Mouse (Mus musculus) kidney, postnatal 0 days (tissue): ENCODE measurements around the gene Utrn. TPM values are rescaled to one million over a fixed set of nuclear protein-coding genes. Genes with fewer than 3 reads are reported as not detected.
A peak's percentile ranks its signal among the peaks of the same experiment; 100 is the strongest.

ENCODE experiments used
- ATAC-seq: fragments of 200-750 bp; cut with Nextera tagmentation; replicated peaks from 2 replicates; pipeline ENCODE4 v1.8.0; 2017; ENCODE audit warnings: low read depth, moderate number of reproducible peaks, moderate TSS enrichment, moderate library complexity; ENCODE audit not compliant: low FRiP score
- DNase-seq: peaks from one replicate; pipeline ENCODE4 v3.0.0-alpha.2; 2016; ENCODE audit warnings: low spot score
- H3K27ac ChIP-seq: fragments of 300-500 bp; sonication (generic); 2 replicates; pipeline ENCODE4 v1.5.1; 2014; ENCODE audit warnings: mild to moderate bottlenecking
- H3K27me3 ChIP-seq: fragments of 300-500 bp; sonication (generic); 2 replicates; pipeline ENCODE4 v1.6.1; 2014; ENCODE audit warnings: low read length, mixed read lengths; ENCODE audit not compliant: insufficient read depth
- H3K36me3 ChIP-seq: fragments of 300-500 bp; sonication (generic); 2 replicates; pipeline ENCODE4 v1.6.1; 2014; ENCODE audit warnings: low read length, mixed read lengths; ENCODE audit not compliant: insufficient read depth
- H3K4me1 ChIP-seq: fragments of 300-500 bp; sonication (generic); replicated peaks from 2 replicates; pipeline ENCODE4 v1.6.1; 2014; ENCODE audit warnings: antibody characterized with exemption, low read length, mixed read lengths; ENCODE audit not compliant: insufficient read depth
- H3K4me2 ChIP-seq: fragments of 300-500 bp; sonication (generic); 2 replicates; pipeline ENCODE4 v1.6.1; 2014; ENCODE audit warnings: mild to moderate bottlenecking, low read length, moderate library complexity, mixed read lengths
- H3K4me3 ChIP-seq: fragments of 300-500 bp; sonication (generic); replicated peaks from 2 replicates; pipeline ENCODE4 v1.5.1; 2014; ENCODE audit warnings: low read depth, low read length
- H3K9ac ChIP-seq: fragments of 300-500 bp; sonication (generic); 2 replicates; pipeline ENCODE4 v1.6.1; 2014; ENCODE audit warnings: low read depth, low read length
- H3K9me3 ChIP-seq: fragments of 300-500 bp; sonication (generic); replicated peaks from 2 replicates; pipeline ENCODE4 v1.6.1; 2016; ENCODE audit warnings: low read length, inconsistent platforms, mixed read lengths
- CTCF ChIP-seq: IDR thresholded peaks from 2 replicates; pipeline ENCODE4 v1.5.1; 2016; ENCODE audit warnings: antibody characterized with exemption, low read depth, mild to moderate bottlenecking, moderate library complexity
- WGBS: fragments of 180-500 bp; shearing (Covaris S2); extraction: QIAGEN DNeasy Blood & Tissue Kit; methylation state at CpG from one replicate; pipeline ENCODE4 v1.1.7; 2014; 5-methylcytosine and 5-hydroxymethylcytosine counted together
- polyA plus RNA-seq: library from polyadenylated mRNA; unstranded; fragments of >200 nt; fragmentation: Nextera tagmentation; extraction: Ambion mirVana; gene quantifications from 2 replicates; pipeline ENCODE4 v1.2.1, GENCODE M21; 2015

Gene Utrn
- polyA plus RNA-seq, 1 experiment from 2014 or later: 59.0 TPM

DNA sequence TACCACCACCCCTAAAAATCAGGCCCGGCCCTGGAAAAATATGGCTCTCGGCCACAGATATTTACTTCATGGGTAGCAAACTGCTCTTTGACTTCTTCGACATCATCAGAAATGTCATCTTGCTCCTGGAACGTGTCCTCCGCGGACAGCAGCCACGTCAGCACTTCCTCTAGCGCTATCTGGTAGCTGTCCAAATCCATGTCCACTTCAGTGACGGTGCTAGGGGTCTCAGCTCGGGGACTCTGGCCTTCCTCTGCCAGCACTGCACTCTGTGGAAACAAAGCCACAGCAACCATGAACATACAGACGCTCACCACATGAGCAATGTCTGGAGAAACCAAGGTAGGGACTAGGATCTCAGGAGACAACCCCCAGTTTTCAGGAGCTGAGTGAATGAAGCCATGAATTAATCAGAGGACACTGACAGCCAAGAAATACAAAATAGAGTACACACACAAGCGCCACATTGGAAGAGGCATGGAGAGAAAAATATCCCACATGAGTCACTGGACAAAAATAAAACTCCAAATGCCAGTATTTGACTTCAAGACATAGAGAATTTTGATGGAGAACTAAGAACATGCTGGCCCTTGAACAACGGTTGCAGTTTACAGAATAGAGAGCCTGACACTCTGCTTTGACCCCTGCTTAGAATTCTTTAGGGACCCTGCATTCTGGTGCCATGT lies 129.7 kb downstream of the Utrn start:
- H3K36me3 ChIP-seq: peaks cover 13% of the 10 kb centered on the region; the same call in 1 of the 2 replicates
- no peaks in the 10 kb centered on the region for H3K9me3 ChIP-seq
- H3K9ac ChIP-seq: no peak overlapping the region
- 86% methylated on average over 13 of the region's 13 CpGs for WGBS
- H3K4me3 ChIP-seq: no peak overlapping the region
- H3K4me1 ChIP-seq: peaks cover 16% of the 10 kb centered on the region; the same call in 1 of the 2 replicates
- H3K4me2 ChIP-seq: no peak overlapping the region
- TF ChIP-seq CTCF: no peak
- no peaks in the 10 kb centered on the region for H3K27me3 ChIP-seq
- no peak for DNase-seq
- H3K27ac ChIP-seq: no peak overlapping the region
- ATAC-seq: no peak

- Histone ChIP-seq H3K4me1 (peaks cover 16% of the 10 kb centered on the region; the same call in 1 of the 2 replicates), H3K9me3 (no peaks in the 10 kb centered on the region), H3K9ac (no peak overlapping the region), H3K4me3 (no peak overlapping the region), H3K27me3 (no peaks in the 10 kb centered on the region), H3K4me2 (no peak overlapping the region), H3K27ac (peak overlapping the region; percentile 76), H3K36me3 (peaks cover 16% of the 10 kb centered on the region; the same call in 1 of the 2 replicates)
- DNase-seq: peak; percentile 47
- peak; percentile 84 for ATAC-seq
- WGBS: 46% methylated on average over 9 of the region's 9 CpGs
- TF ChIP-seq CTCF: peak; percentile 9; the same call in 1 of the 2 replicates
Observed at GRCm38 (mm10) chr10:12737926-12738325, 131.2 kb downstream of the Utrn start.

GRCm38 (mm10) chr10:12736861-12737835 lies 132.0 kb downstream of the Utrn start:
- peak; percentile 88 for DNase-seq
- Histone ChIP-seq H3K27me3 (no peaks in the 10 kb centered on the region), H3K4me3 (no peak overlapping the region), H3K4me2 (peak overlapping the region; percentile 23), H3K36me3 (peaks cover 19% of the 10 kb centered on the region; the same call in 1 of the 2 replicates), H3K27ac (peak overlapping the region; percentile 76), H3K4me1 (peaks cover 16% of the 10 kb centered on the region; the same call in 1 of the 2 replicates), H3K9ac (no peak overlapping the region), H3K9me3 (no peaks in the 10 kb centered on the region)
- WGBS: 16% methylated on average over 18 of the region's 18 CpGs
- no peak for TF ChIP-seq CTCF
- ATAC-seq: peak; percentile 80; the same call in 1 of the 2 replicates

DNA sequence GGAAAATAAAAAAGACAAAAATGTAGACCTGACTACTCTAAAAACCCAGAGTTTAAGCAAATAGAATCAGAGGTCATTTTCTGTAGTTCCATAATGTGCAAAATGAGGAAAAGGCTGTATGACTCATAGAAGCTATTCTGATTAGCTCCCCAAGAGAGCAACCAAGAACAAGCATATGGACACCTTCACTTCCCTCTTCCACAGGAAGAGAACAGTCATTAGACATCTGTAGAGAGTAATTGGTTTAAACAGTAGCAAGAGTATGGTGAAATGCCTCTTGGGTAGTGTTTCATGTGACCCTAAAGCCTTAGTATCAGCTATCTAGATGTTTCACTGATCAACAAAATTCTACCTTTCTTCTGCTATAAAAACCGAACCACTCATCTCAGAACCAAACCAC lies 133.5 kb downstream of the Utrn start:
- H3K9ac ChIP-seq: no peak overlapping the region
- no peaks in the 10 kb centered on the region for H3K27me3 ChIP-seq
- no peak for ATAC-seq
- H3K9me3 ChIP-seq: no peaks in the 10 kb centered on the region
- TF ChIP-seq CTCF: no peak
- H3K4me2 ChIP-seq: no peak overlapping the region
- peaks cover 16% of the 10 kb centered on the region; the same call in 1 of the 2 replicates for H3K4me1 ChIP-seq
- H3K4me3 ChIP-seq: no peak overlapping the region
- peaks cover 19% of the 10 kb centered on the region; the same call in 1 of the 2 replicates for H3K36me3 ChIP-seq
- no peak overlapping the region for H3K27ac ChIP-seq
- whole genome bisulfite sequencing: 100% methylated on average over 1 of the region's 1 CpGs
- DNase-seq: no peak

- peaks cover 29% of the 10 kb centered on the region for H3K36me3 ChIP-seq
- 75% methylated on average over 5 of the region's 5 CpGs for WGBS
Observed at GRCm38 (mm10) chr10:12731459-12731858, 137.7 kb downstream of the Utrn start.

DNA sequence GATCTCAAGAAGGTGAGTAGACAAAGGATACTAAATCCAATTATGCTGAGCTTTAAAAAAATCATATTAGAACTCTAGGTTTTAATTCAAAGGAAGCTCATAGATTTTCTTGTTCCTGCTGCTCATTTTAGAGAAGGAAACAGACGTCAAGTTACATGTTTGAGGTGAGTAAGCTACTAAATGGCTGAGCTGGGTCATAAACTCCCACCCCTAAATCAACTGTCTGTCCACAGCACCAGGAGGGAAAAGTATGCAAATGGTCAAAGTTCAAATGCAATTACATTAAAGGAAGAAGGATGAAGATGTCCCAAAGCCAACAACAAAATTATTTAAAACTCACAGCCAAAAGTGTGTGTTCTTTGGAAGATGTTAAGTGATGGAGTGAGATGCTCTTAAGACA lies 139.5 kb downstream of the Utrn start:
- H3K27ac ChIP-seq: no peak overlapping the region
- no peak for ATAC-seq
- H3K9ac ChIP-seq: no peak overlapping the region
- no peak overlapping the region for H3K4me3 ChIP-seq
- WGBS: 19% methylated on average over 1 of the region's 1 CpGs
- peaks cover 21% of the 10 kb centered on the region for H3K36me3 ChIP-seq
- H3K4me1 ChIP-seq: 0 out of 2 replicates have a peak, but pooled peaks cover 8% of the 10 kb centered on the region
- peak; percentile 57 for DNase-seq
- H3K4me2 ChIP-seq: no peak overlapping the region
- no peaks in the 10 kb centered on the region for H3K9me3 ChIP-seq
- no peaks in the 10 kb centered on the region for H3K27me3 ChIP-seq
- TF ChIP-seq CTCF: no peak

More at GRCm38 (mm10) chr10:12731459-12731858, 137.7 kb downstream of the Utrn start:
- ATAC-seq: no peak
- no peaks in the 10 kb centered on the region for H3K9me3 ChIP-seq
- H3K9ac ChIP-seq: no peak overlapping the region
- H3K27me3 ChIP-seq: no peaks in the 10 kb centered on the region
- TF ChIP-seq CTCF: no peak
- no peak for DNase-seq
- 0 out of 2 replicates have a peak, but pooled peaks cover 8% of the 10 kb centered on the region for H3K4me1 ChIP-seq
- no peak overlapping the region for H3K4me3 ChIP-seq
- no peak overlapping the region for H3K27ac ChIP-seq
- H3K4me2 ChIP-seq: no peak overlapping the region
